14 mouse cellular contexts compared by ENCODE assay signal in the genomic region with DNA sequence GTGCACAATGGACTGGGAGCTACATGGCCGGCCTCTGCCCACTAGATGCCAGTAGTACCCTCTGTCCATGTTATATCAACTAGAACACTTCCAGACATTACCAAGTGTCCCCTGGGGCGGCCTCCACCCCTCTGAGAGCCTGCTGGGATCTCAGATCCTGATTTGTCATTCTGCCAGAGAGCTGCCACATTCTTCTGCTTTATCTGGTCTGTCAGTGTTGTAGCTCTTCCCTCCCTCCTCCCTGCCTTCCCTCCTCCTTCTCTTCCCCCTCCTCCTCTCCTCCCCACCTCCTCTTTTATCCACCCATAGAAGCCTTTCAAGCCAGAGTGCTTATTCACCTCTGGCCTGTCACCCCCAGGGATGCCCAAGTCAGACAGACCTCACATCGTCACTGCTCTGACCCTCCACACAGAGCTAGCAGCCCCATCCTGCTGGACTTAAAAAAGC.
DNase-seq lines count a peak whose midpoint lies in the region; ATAC-seq lines count a peak whose summit lies in the region.
"Had no signal": no experiment of that assay in that cellular context is flagged by ENCODE, and none has a peak within 500 bp of the region (broad histone marks: within the 10 kb centered on the region; RNA-seq: fewer than 3 reads in every experiment).

No protein-coding gene starts in this region.

- H3K4me3 ChIP-seq in hindbrain, embryonic 10.5 days, result no peak overlapping the region
- H3K4me3 ChIP-seq in midbrain, embryonic 13.5 days (replicated peaks), result no peak overlapping the region
- no peak overlapping the region for H3K4me3 ChIP-seq in liver, embryonic 11.5 days (ENCODE audit: low read depth, low read length)
- H3K4me3 ChIP-seq: heart, embryonic 13.5 days; intestine, embryonic 15.5 days; layer of hippocampus, adult 2 months; lung, embryonic 15.5 days had no signal

- H3K27me3 ChIP-seq in hindbrain, embryonic 10.5 days (ENCODE audit: insufficient read depth, poor library complexity, severe bottlenecking), result 0 out of 2 replicates have a peak, but pooled peaks cover 5% of the 10 kb centered on the region
- no peaks in the 10 kb centered on the region for H3K27me3 ChIP-seq in midbrain, embryonic 13.5 days
- H3K27me3 ChIP-seq in liver, embryonic 11.5 days (replicated peaks; ENCODE audit: control insufficient read depth, insufficient read depth, low read length), result no peaks in the 10 kb centered on the region; the same call in 1 of the 2 replicates
- H3K27me3 ChIP-seq: lung, embryonic 15.5 days had no signal

- ATAC-seq in midbrain, embryonic 13.5 days, result peak; percentile 66
- no peak for ATAC-seq in megakaryocyte, adult 5-6 weeks (ENCODE audit: poor library complexity, severe bottlenecking)
- no peak for ATAC-seq in liver, embryonic 11.5 days (replicated peaks; ENCODE audit: low FRiP score)
- ATAC-seq: intestine, embryonic 15.5 days had no signal

- peak overlapping the region; percentile 59; the same call in 1 of the 2 replicates for H3K27ac ChIP-seq in hindbrain, embryonic 10.5 days
- H3K27ac ChIP-seq in midbrain, embryonic 13.5 days, result no peak overlapping the region
- no peak overlapping the region for H3K27ac ChIP-seq in liver, embryonic 11.5 days (ENCODE audit: low read depth, low read length)
- H3K27ac ChIP-seq: heart, embryonic 13.5 days; intestine, embryonic 15.5 days; layer of hippocampus, adult 2 months; lung, embryonic 15.5 days had no signal

- H3K9ac ChIP-seq in midbrain, embryonic 13.5 days (replicated peaks), result no peak overlapping the region
- no peak overlapping the region for H3K9ac ChIP-seq in liver, embryonic 11.5 days (ENCODE audit: low read depth, low read length)
- H3K9ac ChIP-seq: heart, embryonic 13.5 days; intestine, embryonic 15.5 days; lung, embryonic 15.5 days had no signal

- 5% methylated on average over 3 of the region's 3 CpGs for WGBS in hindbrain, embryonic 10.5 days
- 7% methylated on average over 3 of the region's 3 CpGs for WGBS in midbrain, embryonic 13.5 days
- 22% methylated on average over 3 of the region's 3 CpGs for WGBS in liver, embryonic 11.5 days

- peaks cover 14% of the 10 kb centered on the region for H3K4me1 ChIP-seq in hindbrain, embryonic 10.5 days (replicated peaks)
- H3K4me1 ChIP-seq in midbrain, embryonic 13.5 days (replicated peaks), result peaks cover 17% of the 10 kb centered on the region
- H3K4me1 ChIP-seq in liver, embryonic 11.5 days (replicated peaks; ENCODE audit: control insufficient read depth, insufficient read depth, low read length), result no peaks in the 10 kb centered on the region; the same call in 1 of the 2 replicates
- H3K4me1 ChIP-seq: intestine, embryonic 15.5 days; lung, embryonic 15.5 days had no signal

- no peak overlapping the region for H3K4me2 ChIP-seq in midbrain, embryonic 13.5 days (replicated peaks)
- H3K4me2 ChIP-seq in liver, embryonic 11.5 days, result no peak overlapping the region
- H3K4me2 ChIP-seq: heart, embryonic 13.5 days; intestine, embryonic 15.5 days; lung, embryonic 15.5 days had no signal

- H3K9me3 ChIP-seq in hindbrain, embryonic 10.5 days, result no peaks in the 10 kb centered on the region
- H3K9me3 ChIP-seq in midbrain, embryonic 13.5 days, result no peaks in the 10 kb centered on the region
- no peaks in the 10 kb centered on the region for H3K9me3 ChIP-seq in liver, embryonic 11.5 days (ENCODE audit: control insufficient read depth, low read length)
- H3K9me3 ChIP-seq: heart, embryonic 13.5 days; intestine, embryonic 15.5 days; lung, embryonic 15.5 days had no signal

- DNase-seq in Muller cell, postnatal 12 days (ENCODE audit: inconsistent ontology term), result peak; percentile 24
- peak; percentile 24 for DNase-seq in embryo, embryonic 10 days (ENCODE audit: low spot score)
- DNase-seq in hindbrain, embryonic 10.5 days (ENCODE audit: low spot score), result peak; percentile 6
- no peak for DNase-seq in liver, embryonic 11.5 days (ENCODE audit: low spot score)
- no peak for DNase-seq in MN1 (ENCODE audit: low spot score)
- DNase-seq: adrenal gland, adult 2 months; cerebellum, adult 11 months; thymus, postnatal 25 days had no signal

- H3K36me3 ChIP-seq in hindbrain, embryonic 10.5 days, result no peaks in the 10 kb centered on the region
- no peaks in the 10 kb centered on the region for H3K36me3 ChIP-seq in midbrain, embryonic 13.5 days
- no peaks in the 10 kb centered on the region for H3K36me3 ChIP-seq in liver, embryonic 11.5 days (ENCODE audit: control insufficient read depth, insufficient read depth, low read length)
- H3K36me3 ChIP-seq: heart, embryonic 13.5 days; intestine, embryonic 15.5 days; lung, embryonic 15.5 days had no signal

Comparison
In these comparisons a context has a peak if more than half of its experiments do, and no peak if none do; other contexts are left out.
1. DNase-seq: peak in Muller cell, postnatal 12 days (single experiment), embryo, embryonic 10 days (single experiment) and hindbrain, embryonic 10.5 days (single experiment); none in liver, embryonic 11.5 days (single experiment) and MN1 (single experiment).